Mouse (Mus musculus) embryonic facial prominence, embryonic 11.5 days (tissue): ENCODE measurements at regions not wholly inside any gene's neighbourhood (a gene's known extent, or its start where the extent isn't known, plus 50 kb on each side); places are given as distances from the start of the nearest gene placed in this dataset.
"Not testable (repeated sequence)": the region's sequence is repeated elsewhere in the genome, so short reads cannot be mapped to it uniquely, and the experiment has no call there.

Experiments
- ATAC-seq: fragments of 200-750 bp; cut with Nextera tagmentation; replicated peaks from 2 replicates; pipeline ENCODE4 v1.8.0; 2017; ENCODE audit warnings: low read depth; ENCODE audit not compliant: insufficient number of reproducible peaks, low FRiP score, low TSS enrichment
- DNase-seq: peaks from one replicate; pipeline ENCODE4 v3.0.0-alpha.2; 2015; ENCODE audit warnings: low spot score
- H3K27ac ChIP-seq: fragments of 300-500 bp; sonication (generic); replicated peaks from 2 replicates; pipeline ENCODE4 v1.5.1; 2014; ENCODE audit warnings: mild to moderate bottlenecking, low read depth, low read length, control low read depth
- H3K27me3 ChIP-seq: fragments of 300-500 bp; sonication (generic); 2 replicates; pipeline ENCODE4 v1.6.1; 2014; ENCODE audit warnings: mild to moderate bottlenecking, low read length, moderate library complexity, mixed read lengths; ENCODE audit not compliant: control insufficient read depth, insufficient read depth
- H3K36me3 ChIP-seq: fragments of 300-500 bp; sonication (generic); replicated peaks from 2 replicates; pipeline ENCODE4 v1.6.1; 2014; ENCODE audit warnings: low read depth, mild to moderate bottlenecking, low read length, moderate library complexity, mixed read lengths; ENCODE audit not compliant: control insufficient read depth, insufficient read depth
- H3K4me1 ChIP-seq: fragments of 300-500 bp; sonication (generic); 2 replicates; pipeline ENCODE4 v1.6.1; 2014; ENCODE audit warnings: low read length, mixed read lengths; ENCODE audit not compliant: control insufficient read depth, insufficient read depth
- H3K4me2 ChIP-seq: fragments of 300-500 bp; sonication (generic); 2 replicates; pipeline ENCODE4 v1.6.1; 2014; ENCODE audit warnings: low read depth, mild to moderate bottlenecking, control low read depth, low read length, moderate library complexity
- H3K4me3 ChIP-seq: fragments of 300-500 bp; sonication (generic); 2 replicates; pipeline ENCODE4 v1.5.1; 2014; ENCODE audit warnings: low read depth, low read length, control low read depth
- H3K9ac ChIP-seq: fragments of 300-500 bp; sonication (generic); replicated peaks from 2 replicates; pipeline ENCODE4 v1.6.1; 2014; ENCODE audit warnings: mild to moderate bottlenecking, control low read depth, low read length
- H3K9me3 ChIP-seq: fragments of 300-500 bp; sonication (generic); replicated peaks from 2 replicates; pipeline ENCODE4 v1.6.1; 2016; ENCODE audit warnings: mild to moderate bottlenecking, low read length, inconsistent platforms, mixed read lengths; ENCODE audit not compliant: control insufficient read depth
- WGBS: fragments of 180-500 bp; shearing (Covaris S2); extraction: QIAGEN DNeasy Blood & Tissue Kit; methylation state at CpG from one replicate; pipeline ENCODE4 v1.1.7; 2014; 5-methylcytosine and 5-hydroxymethylcytosine counted together

- not testable (repeated sequence) for ATAC-seq, DNase-seq, H3K27ac ChIP-seq, H3K4me2 ChIP-seq, H3K4me1 ChIP-seq, H3K9me3 ChIP-seq, H3K27me3 ChIP-seq, H3K4me3 ChIP-seq, H3K36me3 ChIP-seq, H3K9ac ChIP-seq
- WGBS = 95% methylated on average over 14 of the region's 14 CpGs
These were observed 79.2 kb downstream of the Tmem17 start for GRCm38 (mm10) chr11:22591050-22591449.

- H3K9me3 ChIP-seq = no peaks in the 10 kb centered on the region
- DNase-seq = no peak
- no peak overlapping the region for H3K27ac ChIP-seq
- 81% methylated on average over 5 of the region's 5 CpGs for whole genome bisulfite sequencing
- H3K36me3 ChIP-seq = no peaks in the 10 kb centered on the region
- ATAC-seq = no peak
- H3K4me1 ChIP-seq = no peaks in the 10 kb centered on the region
- no peaks in the 10 kb centered on the region for H3K27me3 ChIP-seq
- H3K9ac ChIP-seq = no peak overlapping the region
- H3K4me2 ChIP-seq = no peak overlapping the region
- no peak overlapping the region for H3K4me3 ChIP-seq
These were observed 80.8 kb downstream of the Tmem17 start for GRCm38 (mm10) chr11:22592706-22593105.

GRCm38 (mm10) chr11:22596076-22596804 lies 84.4 kb downstream of the Tmem17 start:
- Histone ChIP-seq H3K9me3 (no peaks in the 10 kb centered on the region), H3K4me2 (no peak overlapping the region), H3K27ac (no peak overlapping the region), H3K9ac (no peak overlapping the region), H3K36me3 (no peaks in the 10 kb centered on the region), H3K27me3 (no peaks in the 10 kb centered on the region), H3K4me1 (no peaks in the 10 kb centered on the region), H3K4me3 (no peak overlapping the region)
- WGBS = 82% methylated on average over 8 of the region's 8 CpGs
- no peak for DNase-seq
- ATAC-seq = no peak

GRCm38 (mm10) chr11:22596805-22597149 lies 84.9 kb downstream of the Tmem17 start:
- WGBS = 81% methylated on average over 2 of the region's 2 CpGs
- H3K9me3 ChIP-seq = no peaks in the 10 kb centered on the region
- no peak overlapping the region for H3K27ac ChIP-seq

GRCm38 (mm10) chr11:22600370-22600769 lies 88.5 kb downstream of the Tmem17 start:
- no peaks in the 10 kb centered on the region for H3K9me3 ChIP-seq
- H3K4me3 ChIP-seq = no peak overlapping the region
- no peak overlapping the region for H3K27ac ChIP-seq
- no peak overlapping the region for H3K9ac ChIP-seq
- H3K36me3 ChIP-seq = no peaks in the 10 kb centered on the region
- H3K27me3 ChIP-seq = no peaks in the 10 kb centered on the region
- ATAC-seq (no peak), DNase-seq (no peak)
- H3K4me2 ChIP-seq = no peak overlapping the region
- WGBS = 56% methylated on average over 7 of the region's 7 CpGs
- H3K4me1 ChIP-seq = no peaks in the 10 kb centered on the region

More at GRCm38 (mm10) chr11:22596805-22597149, 84.9 kb downstream of the Tmem17 start:
- DNase-seq = no peak
- Histone ChIP-seq H3K4me1 (no peaks in the 10 kb centered on the region), H3K27me3 (no peaks in the 10 kb centered on the region), H3K36me3 (no peaks in the 10 kb centered on the region), H3K4me3 (no peak overlapping the region), H3K9ac (no peak overlapping the region), H3K4me2 (no peak overlapping the region)
- no peak for ATAC-seq

GRCm38 (mm10) chr11:22601977-22602376 lies 90.1 kb downstream of the Tmem17 start:
- DNase-seq = no peak
- Histone ChIP-seq H3K4me3 (no peak overlapping the region), H3K4me1 (no peaks in the 10 kb centered on the region), H3K9ac (no peak overlapping the region), H3K27me3 (no peaks in the 10 kb centered on the region), H3K9me3 (no peaks in the 10 kb centered on the region), H3K4me2 (no peak overlapping the region), H3K27ac (no peak overlapping the region), H3K36me3 (no peaks in the 10 kb centered on the region)
- no peak for ATAC-seq
- 16% methylated on average over 3 of the region's 3 CpGs for WGBS

- no peak for DNase-seq
- ATAC-seq = no peak
- Histone ChIP-seq H3K9me3 (no peaks in the 10 kb centered on the region), H3K27me3 (no peaks in the 10 kb centered on the region), H3K4me2 (no peak overlapping the region), H3K4me3 (no peak overlapping the region), H3K4me1 (no peaks in the 10 kb centered on the region), H3K9ac (no peak overlapping the region), H3K27ac (no peak overlapping the region), H3K36me3 (no peaks in the 10 kb centered on the region)
- 80% methylated on average over 3 of the region's 3 CpGs for WGBS
These were observed 90.7 kb downstream of the Tmem17 start for GRCm38 (mm10) chr11:22602610-22603009.

GRCm38 (mm10) chr11:22603397-22603796 lies 91.5 kb downstream of the Tmem17 start:
- Histone ChIP-seq H3K9ac (no peak overlapping the region), H3K4me1 (no peaks in the 10 kb centered on the region), H3K4me2 (no peak overlapping the region), H3K4me3 (no peak overlapping the region), H3K9me3 (no peaks in the 10 kb centered on the region), H3K27ac (no peak overlapping the region), H3K36me3 (no peaks in the 10 kb centered on the region), H3K27me3 (no peaks in the 10 kb centered on the region)
- DNase-seq = no peak
- 78% methylated on average over 1 of the region's 1 CpGs for WGBS
- ATAC-seq = no peak
